Mouse (Mus musculus) ES-E14 (cell line): ENCODE measurements around the gene Mark2. TPM values are rescaled to one million over a fixed set of nuclear protein-coding genes. Genes with fewer than 3 reads are reported as not detected.

Experiments
- DNase-seq: peaks from one replicate; pipeline ENCODE4 v3.0.0-alpha.2; 2013; ENCODE audit warnings: low read depth, low spot score
- H3K27ac ChIP-seq: 2 replicates; pipeline ENCODE4 v1.5.1; 2012; ENCODE audit warnings: low read depth, mild to moderate bottlenecking, low read length, moderate library complexity, mixed read lengths; ENCODE audit not compliant: poor library complexity, insufficient read depth, severe bottlenecking
- H3K36me3 ChIP-seq: 2 replicates; pipeline ENCODE4 v1.6.1; 2012; ENCODE audit warnings: mild to moderate bottlenecking, low read length, moderate library complexity, mixed read lengths; ENCODE audit not compliant: control insufficient read depth, poor library complexity, insufficient read depth, severe bottlenecking
- H3K4me1 ChIP-seq, 2 experiments: fragments of 150-350 bp in 1 of 2; sonication (generic) in 1 of 2; 2 replicates each; pipeline ENCODE4 v1.6.1; 2012; ENCODE audit warnings: low read length in 2 of 2, mild to moderate bottlenecking in 1 of 2, mixed read lengths in 1 of 2; ENCODE audit not compliant: control insufficient read depth in 2 of 2, insufficient read depth in 2 of 2, poor library complexity in 1 of 2
- H3K4me3 ChIP-seq, 2 experiments: fragments of 150-350 bp in 1 of 2; sonication (generic) in 1 of 2; 2 replicates each; pipeline ENCODE4 v1.5.1; 2012; ENCODE audit warnings: low read length in 2 of 2, low read depth in 1 of 2, mild to moderate bottlenecking in 1 of 2, mixed read lengths in 1 of 2; ENCODE audit not compliant: insufficient read depth in 1 of 2, poor library complexity in 1 of 2, severe bottlenecking in 1 of 2
- H3K9ac ChIP-seq: 2 replicates; pipeline ENCODE4 v1.6.1; 2012; ENCODE audit warnings: low read depth, mild to moderate bottlenecking, low read length, mixed read lengths; ENCODE audit not compliant: poor library complexity, insufficient read depth, severe bottlenecking
- H3K9me3 ChIP-seq: fragments of 150-350 bp; sonication (generic); 2 replicates; pipeline ENCODE4 v1.6.1; 2012; ENCODE audit warnings: low read depth, mild to moderate bottlenecking, low read length; ENCODE audit not compliant: control insufficient read depth, insufficient read depth
- CHD2 ChIP-seq: IDR thresholded peaks from 2 replicates; pipeline ENCODE4 v1.6.1; 2014; ENCODE audit warnings: mild to moderate bottlenecking, low read depth, low read length, inconsistent platforms
- HCFC1 ChIP-seq: IDR thresholded peaks from 2 replicates; pipeline ENCODE4 v1.6.1; 2012; ENCODE audit warnings: low read length, inconsistent platforms, borderline replicate concordance; ENCODE audit not compliant: insufficient read depth
- MAFK ChIP-seq: IDR thresholded peaks from 2 replicates; pipeline ENCODE4 v1.6.1; 2014; ENCODE audit warnings: mild to moderate bottlenecking, low read depth, low read length, inconsistent platforms; ENCODE audit not compliant: insufficient read depth
- ZC3H11A ChIP-seq: IDR thresholded peaks from 2 replicates; pipeline ENCODE4 v1.6.1; 2012; ENCODE audit warnings: low read depth, mild to moderate bottlenecking, inconsistent platforms, low read length, borderline replicate concordance
- ZNF384 ChIP-seq: IDR thresholded peaks from 2 replicates; pipeline ENCODE4 v1.6.1; 2012; ENCODE audit warnings: low read depth, low read length, inconsistent platforms
- in situ Hi-C, 2 experiments: fragments of 600-800 bp; cut with MboI; formaldehyde crosslinking; loops; one replicate each; pipeline ENCODE4 v1.15.1; 2025; ENCODE audit warnings: low sequenced_read_pairs in 2 of 2, inconsistent platforms in 1 of 2; ENCODE audit not compliant: unreplicated experiment in 2 of 2
- total RNA-seq: library from RNA; depleted of rRNA; stranded (reverse); fragments of 300-350 nt; gene quantifications from 2 replicates; pipeline ENCODE4 v1.2.3, GENCODE M21; 2012

The Mark2 gene
- total RNA-seq, 1 experiment, result 44.0 TPM

DNA sequence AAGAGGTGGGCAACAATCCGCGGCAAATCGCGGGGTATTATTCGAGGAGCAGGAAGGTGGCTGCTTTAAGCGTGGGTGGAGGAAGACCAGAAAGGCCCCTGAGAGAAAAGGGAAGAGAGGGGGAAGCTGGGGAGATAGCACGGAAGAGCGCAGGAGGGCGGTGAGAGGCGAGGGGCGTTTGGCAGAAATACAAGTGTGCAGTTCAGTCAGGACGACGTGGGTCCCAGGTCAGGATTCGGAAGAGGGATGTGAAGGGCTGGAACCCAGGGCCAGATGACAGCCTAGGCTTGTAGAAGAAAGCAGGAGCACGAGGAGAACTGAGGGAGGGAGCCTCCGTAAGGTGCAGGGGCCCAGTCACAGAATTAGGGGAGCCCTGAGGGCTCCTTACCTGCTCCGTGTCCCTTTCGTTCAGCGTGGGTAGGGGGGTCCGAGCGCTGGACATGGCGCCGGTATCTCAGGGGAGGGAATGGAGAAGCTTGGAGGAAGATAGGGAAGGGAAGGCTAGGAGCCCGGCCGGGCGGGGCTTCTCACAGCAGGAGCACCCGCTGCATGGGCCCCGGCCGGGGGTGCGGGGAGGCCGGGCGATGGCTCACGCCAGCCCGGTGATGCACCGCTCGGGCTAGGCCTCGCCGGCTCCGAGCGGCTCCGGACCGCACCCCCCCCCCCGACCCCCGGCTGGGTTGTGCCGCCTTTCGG, 732 bp downstream of the Mark2 start:
- no peaks in the 10 kb centered on the region for H3K9me3 ChIP-seq
- TF ChIP-seq ZNF384, result no peak
- no peak for TF ChIP-seq ZC3H11A
- TF ChIP-seq MAFK, result no peak
- TF ChIP-seq CHD2, result no peak
- no peak for TF ChIP-seq HCFC1
- H3K36me3 ChIP-seq, result peaks cover 8% of the 10 kb centered on the region; the same call in 1 of the 2 replicates
- peak overlapping the region; percentile 80 for H3K4me3 ChIP-seq
- H3K9ac ChIP-seq, result peak overlapping the region; percentile 90
- H3K4me1 ChIP-seq, result peaks cover 7 to 18% of the 10 kb centered on the region in 2 experiments; a peak in 3 of 4 replicates
- peak overlapping the region; percentile 71 for H3K27ac ChIP-seq
- in situ Hi-C loops, result loop anchor here in 1 of 2 experiments (10.0 kb wide), 1 partner anchor 286 kb away; the partner anchor contains the start of gene Macrod1
- DNase-seq, result no peak

DNA sequence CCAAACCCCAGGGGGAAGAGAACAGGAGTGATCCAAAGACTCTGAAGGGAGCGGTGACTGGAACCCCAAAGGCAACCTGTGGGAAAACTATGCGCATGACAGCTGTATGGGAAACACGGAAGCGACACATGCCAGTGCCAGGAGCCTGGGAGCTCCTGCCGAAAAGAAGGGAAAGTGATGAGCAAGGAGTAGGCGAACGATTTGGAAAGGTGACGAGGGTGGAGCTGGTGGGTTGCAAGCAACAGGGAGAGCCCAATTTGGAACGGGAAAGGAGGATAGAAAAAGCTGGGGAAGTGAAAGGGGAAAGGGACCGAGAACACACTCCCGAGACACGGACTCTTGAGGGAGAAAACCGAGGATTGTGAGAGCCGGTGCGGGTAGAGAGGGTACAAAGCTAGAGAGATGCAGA, 1.3 kb downstream of the Mark2 start:
- H3K27ac ChIP-seq, result no peak overlapping the region
- in situ Hi-C loops, result loop anchor here in 1 of 2 experiments (10.0 kb wide), 1 partner anchor 286 kb away; the partner anchor contains the start of gene Macrod1
- DNase-seq, result no peak
- H3K9ac ChIP-seq, result peak overlapping the region; percentile 90
- H3K4me3 ChIP-seq, result peak overlapping the region; percentile 80
- TF ChIP-seq HCFC1 (no peak), MAFK (no peak), ZNF384 (no peak), CHD2 (no peak), ZC3H11A (no peak)
- H3K9me3 ChIP-seq, result no peaks in the 10 kb centered on the region
- H3K36me3 ChIP-seq, result peaks cover 8% of the 10 kb centered on the region; the same call in 1 of the 2 replicates
- peaks cover 7 to 18% of the 10 kb centered on the region in 2 experiments; a peak in 3 of 4 replicates for H3K4me1 ChIP-seq

DNA sequence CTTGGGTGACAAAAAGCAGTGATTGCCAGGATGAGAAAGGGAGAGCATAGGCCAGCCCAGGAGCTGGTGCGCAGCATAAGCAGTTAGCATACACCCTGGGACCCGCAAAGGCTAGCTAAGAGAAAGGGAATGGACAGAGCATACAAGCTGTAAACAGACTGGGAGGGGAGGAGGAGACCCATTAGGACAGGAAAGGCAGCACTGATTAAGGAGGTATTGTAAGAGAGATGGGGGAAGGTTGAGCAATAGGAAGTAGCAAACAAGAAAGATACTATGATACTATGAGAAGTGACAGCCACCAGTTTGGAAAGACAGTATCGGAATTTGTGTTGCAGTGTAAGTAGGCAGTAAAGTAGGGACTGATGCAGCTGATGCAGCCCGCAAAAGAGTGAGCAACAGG, 1.8 kb downstream of the Mark2 start:
- peak overlapping the region; percentile 90 for H3K9ac ChIP-seq
- H3K4me1 ChIP-seq, result peaks cover 7 to 18% of the 10 kb centered on the region in 2 experiments; a peak in 3 of 4 replicates
- in situ Hi-C loops, result loop anchor here in 1 of 2 experiments (10.0 kb wide), 1 partner anchor 285 kb away; the partner anchor contains the start of gene Macrod1
- H3K36me3 ChIP-seq, result peaks cover 8% of the 10 kb centered on the region; the same call in 1 of the 2 replicates
- DNase-seq, result no peak
- no peak overlapping the region for H3K27ac ChIP-seq
- peak overlapping the region; percentile 80 for H3K4me3 ChIP-seq
- H3K9me3 ChIP-seq, result no peaks in the 10 kb centered on the region
- TF ChIP-seq ZC3H11A, result no peak
- TF ChIP-seq MAFK, result no peak
- TF ChIP-seq CHD2, result no peak
- no peak for TF ChIP-seq HCFC1

DNA sequence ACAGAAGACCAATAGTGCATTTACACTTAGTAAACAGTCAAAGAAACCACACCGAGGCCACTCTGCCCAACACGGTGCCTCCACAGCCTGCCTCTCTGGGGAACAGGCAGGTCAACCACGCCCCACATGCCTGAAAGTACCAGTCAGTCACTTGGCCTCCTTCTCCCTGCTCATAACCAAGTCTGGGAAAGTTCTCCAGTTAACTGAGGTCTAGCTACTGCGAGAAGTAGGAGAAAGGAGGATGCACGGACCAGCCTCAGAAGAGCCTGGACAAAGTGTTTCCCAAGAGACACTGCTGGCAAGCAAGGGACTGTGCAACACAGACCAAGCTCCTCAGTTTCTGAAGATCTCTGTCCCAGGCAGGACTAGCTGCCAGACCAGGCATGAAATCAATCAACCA, 2.6 kb downstream of the Mark2 start:
- peaks cover 8% of the 10 kb centered on the region; the same call in 1 of the 2 replicates for H3K36me3 ChIP-seq
- DNase-seq, result no peak
- no peaks in the 10 kb centered on the region for H3K9me3 ChIP-seq
- peaks cover 7 to 18% of the 10 kb centered on the region in 2 experiments; a peak in 3 of 4 replicates for H3K4me1 ChIP-seq
- no peak overlapping the region for H3K4me3 ChIP-seq
- TF ChIP-seq ZC3H11A (no peak), CHD2 (no peak), MAFK (no peak), HCFC1 (no peak), ZNF384 (no peak)
- in situ Hi-C loops, result no loop called here
- no peak overlapping the region for H3K27ac ChIP-seq
- H3K9ac ChIP-seq, result 0 out of 2 replicates have a peak overlapping the region, but pooled peaks have one; percentile 16
